Mouse (Mus musculus) layer of hippocampus, adult 9-11 months (tissue): ENCODE results near the gene Rgl2.

Experiments used
- DNase-seq: peaks from one replicate; pipeline ENCODE4 v3.0.0; 2022

Gene Rgl2

GRCm38 (mm10) chr17:33925406-33926116 is 3.8 kb upstream of the Rgl2 start:
- DNase-seq = no peak

DNA sequence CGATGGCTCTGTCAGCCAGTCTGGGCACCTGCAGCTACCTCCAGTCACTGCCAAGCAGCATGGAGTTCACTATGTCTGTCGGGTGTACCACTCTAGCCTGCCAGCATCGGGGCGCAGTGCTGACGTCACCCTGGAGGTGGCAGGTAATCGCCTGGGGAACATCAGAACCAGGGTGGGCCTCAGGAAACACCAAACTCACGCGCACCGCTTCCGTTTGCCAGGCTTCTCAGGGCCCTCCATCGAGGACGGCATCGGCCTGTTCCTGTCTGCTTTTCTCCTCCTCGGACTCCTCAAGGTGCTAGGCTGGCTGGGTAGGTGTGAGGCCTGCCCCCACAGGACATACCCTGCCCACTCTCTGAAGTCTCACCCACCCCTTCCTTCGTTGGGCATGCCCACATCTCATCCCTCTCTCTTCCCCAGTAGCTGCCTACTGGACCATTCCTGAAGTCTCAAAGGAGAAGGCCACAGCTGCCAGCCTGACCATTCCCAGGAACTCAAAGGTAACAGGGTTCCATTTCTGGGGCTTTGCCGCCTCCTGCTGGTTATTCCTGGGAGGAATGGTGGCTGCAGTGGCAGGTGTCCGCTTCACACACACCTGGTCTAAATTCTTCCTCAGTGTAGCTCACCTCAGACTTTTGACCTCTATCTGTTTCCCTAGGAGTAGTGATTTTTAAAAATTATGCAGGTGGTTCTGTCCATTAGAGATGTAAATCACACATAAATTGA is 3.0 kb upstream of the Rgl2 start:
- no peak for DNase-seq

- DNase-seq = no peak
Observed at GRCm38 (mm10) chr17:33928251-33928947, 944 bp upstream of the Rgl2 start.

DNA sequence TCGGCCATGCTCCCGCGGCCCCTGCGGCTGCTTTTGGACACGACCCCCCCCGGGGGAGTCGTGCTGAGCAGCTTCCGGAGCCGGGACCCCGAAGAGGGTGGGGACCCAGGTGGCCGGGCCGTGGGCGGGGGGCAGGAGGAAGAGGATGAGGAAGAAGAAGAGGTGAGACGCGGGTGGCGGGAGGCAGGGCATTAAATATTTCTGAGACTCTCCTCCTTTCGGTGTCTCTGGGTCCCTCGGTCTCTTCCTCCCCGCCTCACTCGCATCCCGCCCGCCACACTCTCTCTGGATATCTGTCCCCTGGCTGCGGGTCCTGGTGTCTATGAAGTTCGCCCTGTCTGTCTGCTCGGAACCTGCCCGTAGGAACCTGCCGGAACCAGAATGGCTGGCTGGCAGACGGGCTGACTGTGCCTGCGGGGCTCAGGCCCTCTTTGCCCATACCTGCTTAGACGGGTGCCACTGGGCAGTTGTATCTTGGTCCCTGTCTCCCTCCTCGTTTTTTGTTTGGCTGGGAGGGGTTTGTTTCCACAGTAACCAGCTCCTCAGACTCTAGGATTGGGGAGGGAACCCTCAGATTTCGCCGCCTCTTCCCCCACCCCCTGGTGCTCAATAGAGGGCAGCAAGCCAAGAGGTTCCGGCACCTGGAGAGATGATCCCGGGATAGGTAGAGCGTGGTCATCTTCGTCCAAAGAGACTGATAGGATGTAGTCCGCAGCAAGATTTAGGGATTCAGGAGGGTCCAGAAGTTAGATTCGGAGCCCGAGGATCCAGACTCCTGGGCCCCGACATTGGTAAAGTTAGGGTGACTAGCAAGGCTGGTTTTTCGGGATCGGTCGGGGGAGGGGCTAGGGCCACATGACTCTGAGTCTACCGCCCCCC is 1.2 kb downstream of the Rgl2 start:
- DNase-seq = peak; percentile 82

DNA sequence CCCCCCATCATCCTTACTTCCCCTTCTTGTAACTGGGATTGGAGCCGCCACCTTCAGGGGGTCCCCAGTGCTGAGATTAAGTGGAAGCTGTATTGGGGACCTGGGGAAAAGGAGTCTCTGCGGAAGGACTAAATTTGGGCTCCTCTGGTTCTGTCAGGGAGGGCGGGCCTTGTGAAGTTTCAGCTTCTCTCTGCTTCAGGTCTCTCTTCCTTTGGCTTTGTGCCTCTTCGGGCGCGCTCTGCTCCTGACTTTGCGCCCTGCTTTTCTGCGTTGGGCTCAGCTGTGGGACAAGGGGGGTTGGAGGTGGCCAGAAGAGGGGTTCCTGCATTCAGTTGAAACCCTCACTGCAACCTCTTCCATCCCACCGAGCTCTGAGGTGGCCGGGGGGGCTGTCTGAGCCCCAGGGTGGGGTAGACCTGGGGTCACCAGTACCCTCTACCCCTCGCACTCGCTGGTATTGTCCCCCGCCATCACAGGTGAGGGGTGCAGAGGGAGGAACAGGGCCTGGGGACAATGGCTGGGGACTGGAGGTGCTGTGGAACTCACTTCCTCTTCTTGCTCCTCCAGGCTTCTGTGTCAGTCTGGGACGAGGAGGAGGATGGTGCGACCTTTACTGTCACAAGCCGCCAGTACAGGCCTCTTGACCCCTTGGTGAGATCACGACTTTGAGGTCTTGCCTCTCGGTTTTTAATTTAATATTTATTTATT is 2.0 kb downstream of the Rgl2 start:
- DNase-seq = no peak

GRCm38 (mm10) chr17:33931947-33932346 is 2.6 kb downstream of the Rgl2 start:
- DNase-seq = no peak

DNA sequence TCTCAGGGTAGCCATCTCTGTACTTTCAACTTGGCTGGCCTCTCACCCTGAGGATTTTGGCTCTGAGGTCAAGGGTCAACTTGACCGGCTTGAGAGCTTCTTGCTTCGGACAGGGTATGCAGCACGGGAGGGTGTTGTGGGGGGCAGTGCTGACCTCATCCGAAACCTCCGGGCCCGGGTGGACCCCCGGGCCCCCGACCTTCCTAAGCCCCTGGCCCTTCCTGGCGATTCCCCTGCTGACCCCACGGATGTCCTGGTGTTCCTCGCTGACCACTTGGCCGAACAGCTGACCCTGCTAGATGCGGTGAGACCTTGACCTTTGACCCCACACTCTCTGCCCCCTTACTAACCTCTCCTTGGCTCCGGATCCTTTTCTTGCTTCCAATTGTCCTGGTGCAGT is 3.1 kb downstream of the Rgl2 start:
- DNase-seq = no peak

DNA sequence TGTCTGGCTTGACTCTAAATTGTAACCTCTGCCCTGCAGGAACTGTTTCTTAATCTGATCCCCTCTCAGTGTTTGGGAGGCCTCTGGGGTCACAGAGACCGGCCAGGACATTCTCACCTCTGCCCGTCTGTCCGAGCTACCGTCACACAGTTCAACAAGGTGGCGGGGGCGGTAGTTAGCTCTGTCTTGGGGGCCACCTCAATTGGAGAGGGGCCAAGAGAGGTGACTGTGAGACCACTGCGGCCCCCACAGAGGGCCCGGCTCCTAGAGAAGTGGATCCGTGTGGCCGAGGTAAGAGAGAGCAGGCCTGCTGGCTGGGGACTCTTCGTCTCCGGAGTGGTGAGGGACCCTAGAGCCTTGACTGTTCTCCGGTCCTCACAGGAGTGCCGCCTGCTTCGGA is 3.6 kb downstream of the Rgl2 start:
- DNase-seq = no peak

- no peak for DNase-seq
Observed at GRCm38 (mm10) chr17:33935422-33936055, 6.2 kb downstream of the Rgl2 start.

DNA sequence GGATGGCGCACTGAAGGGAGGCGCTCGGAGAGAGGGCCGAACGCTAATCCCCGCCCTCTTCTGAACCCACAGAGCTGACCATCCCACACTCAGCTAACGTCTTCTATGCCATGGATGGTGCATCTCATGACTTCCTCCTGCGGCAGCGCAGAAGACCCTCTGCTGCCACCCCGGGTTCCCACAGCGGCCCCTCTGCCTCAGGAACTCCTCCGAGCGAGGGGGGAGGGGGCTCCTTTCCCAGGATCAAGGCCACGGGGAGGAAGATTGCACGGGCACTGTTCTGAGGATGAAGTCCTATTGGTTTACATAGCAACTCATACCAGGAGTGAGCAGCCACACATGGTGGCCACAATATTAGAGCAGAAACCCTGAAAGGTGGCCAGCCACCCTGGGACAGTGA is 7.7 kb downstream of the Rgl2 start:
- no peak for DNase-seq

DNA sequence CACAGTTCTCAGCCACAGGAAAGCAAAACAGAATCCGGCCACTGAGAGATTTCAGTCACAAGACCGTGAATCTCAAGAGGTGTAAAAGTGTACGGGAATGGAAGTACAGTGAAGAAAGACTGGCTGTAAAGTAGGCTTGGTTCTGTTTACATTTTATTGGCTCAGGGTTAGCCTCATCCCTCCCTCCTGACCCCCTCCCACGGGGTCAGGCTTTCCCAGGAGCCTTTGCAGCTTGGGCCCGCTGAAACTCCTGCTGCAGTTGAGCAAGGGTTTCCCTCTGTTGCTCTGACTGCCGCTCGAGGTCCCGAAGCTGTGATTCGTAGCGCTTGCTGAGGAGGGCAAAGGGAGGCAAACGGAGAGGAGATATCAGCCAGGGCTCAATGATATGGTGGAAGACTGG is 9.4 kb downstream of the Rgl2 start:
- DNase-seq = no peak

DNA sequence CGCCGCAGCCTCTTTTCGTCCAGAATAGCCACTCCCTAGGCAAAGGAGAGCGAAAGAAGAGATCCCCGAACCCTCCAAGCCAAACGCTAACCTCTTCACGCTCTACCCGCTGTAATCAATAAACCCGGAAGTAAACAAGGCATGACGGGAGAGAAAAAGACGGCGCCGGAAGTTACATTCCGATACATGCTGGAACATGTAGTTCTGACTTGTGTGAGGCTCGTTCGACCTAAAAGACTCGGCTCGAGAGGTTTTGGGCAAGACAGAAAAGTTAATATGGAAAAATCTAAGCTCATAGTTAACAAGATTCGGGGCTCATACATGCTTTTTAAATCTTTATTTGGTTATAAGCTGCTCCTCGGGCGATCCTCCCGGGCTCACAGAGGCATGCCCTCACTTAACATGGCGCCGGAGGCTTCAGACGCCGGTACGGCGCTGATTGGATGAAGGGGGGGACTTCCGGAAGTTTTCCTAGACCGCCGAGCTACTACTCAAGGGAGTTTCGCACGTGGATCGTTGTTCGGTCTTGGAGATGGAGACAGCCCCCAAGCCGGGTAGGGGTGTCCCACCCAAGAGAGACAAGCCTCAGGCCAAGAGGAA is 11.0 kb downstream of the Rgl2 start, which contains the start of the genes Pfdn6 and Wdr46:
Gene Pfdn6, minus strand, starts transcription at position 138 of the 600 bp plus-strand sequence.
Gene Wdr46, plus strand, starts transcription at position 455 of the 600 bp plus-strand sequence.
- DNase-seq = peak; percentile 89

DNA sequence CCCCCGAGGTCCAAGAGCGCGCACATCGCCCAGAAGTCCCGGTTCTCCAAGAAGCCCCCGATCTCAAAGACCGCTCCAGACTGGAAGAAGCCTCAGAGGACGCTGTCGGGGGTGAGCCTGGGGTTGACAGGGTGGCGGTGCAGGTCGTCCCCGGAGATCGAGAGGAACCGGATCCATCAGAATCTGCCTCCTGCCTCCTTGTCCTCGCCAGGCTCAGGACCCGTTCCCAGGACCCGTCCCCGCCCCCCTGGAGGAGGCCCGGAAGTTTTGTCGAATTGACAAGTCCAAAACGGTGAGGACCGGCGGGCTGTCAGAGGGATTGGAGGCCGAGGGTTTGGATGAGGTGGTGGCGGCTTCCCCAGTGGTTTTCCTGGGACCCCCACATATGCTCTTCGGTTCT is 11.6 kb downstream of the Rgl2 start:
- no peak for DNase-seq

DNA sequence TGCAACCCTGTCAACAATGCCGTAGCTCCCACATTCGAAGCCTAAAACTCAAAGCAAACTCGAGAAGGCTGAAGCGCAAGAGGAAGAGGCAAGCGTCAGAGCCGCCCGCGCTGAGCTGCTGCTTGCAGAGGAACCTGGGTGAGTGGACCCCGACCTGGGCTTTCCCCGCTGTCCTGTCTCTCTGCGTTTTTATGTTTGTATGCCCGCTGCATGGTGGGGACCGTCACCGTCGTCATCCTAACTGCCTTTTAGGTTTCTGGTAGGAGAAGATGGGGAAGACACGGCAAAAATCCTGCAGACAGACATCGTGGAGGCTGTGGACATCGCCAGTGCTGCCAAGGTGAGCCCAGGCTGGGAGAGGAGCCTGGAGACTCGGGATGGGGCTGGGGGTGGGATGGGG is 12.0 kb downstream of the Rgl2 start:
- DNase-seq = no peak

- no peak for DNase-seq
Observed at GRCm38 (mm10) chr17:33943454-33943853, 14.1 kb downstream of the Rgl2 start.

DNA sequence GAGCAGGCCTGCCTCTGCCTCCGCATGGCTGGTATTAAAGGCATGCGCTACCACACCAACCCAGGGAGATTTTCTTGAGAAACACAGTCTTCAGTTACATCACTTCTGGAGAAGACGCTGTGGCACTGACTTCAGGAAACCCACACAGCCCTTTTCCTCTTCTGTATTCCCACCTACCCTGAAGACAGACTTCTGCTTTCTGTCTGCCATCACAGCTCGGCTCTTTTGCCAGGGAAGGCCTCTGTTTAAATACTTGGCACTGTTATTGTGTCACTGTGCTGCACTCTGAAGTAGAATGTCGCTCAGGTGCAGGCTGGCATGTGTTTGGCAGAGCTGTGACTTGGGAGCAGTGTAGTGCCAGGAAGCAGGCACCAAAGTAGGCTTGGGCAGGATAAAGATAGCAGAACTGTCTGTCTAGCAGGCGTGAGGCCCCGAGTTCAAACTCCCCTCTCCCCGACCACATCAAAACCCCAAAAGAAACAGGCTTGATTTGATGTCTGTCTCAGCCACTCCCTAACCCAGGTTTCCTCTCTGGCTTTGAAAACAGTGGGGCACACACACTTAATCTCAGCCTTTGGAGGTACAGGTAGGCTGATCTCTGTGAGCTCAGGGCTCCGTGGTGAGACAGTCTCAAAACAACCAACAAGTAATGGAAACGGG is 18.2 kb downstream of the Rgl2 start:
- no peak for DNase-seq

- DNase-seq = no peak
Observed at GRCm38 (mm10) chr17:33948090-33948904, 19.0 kb downstream of the Rgl2 start.

DNA sequence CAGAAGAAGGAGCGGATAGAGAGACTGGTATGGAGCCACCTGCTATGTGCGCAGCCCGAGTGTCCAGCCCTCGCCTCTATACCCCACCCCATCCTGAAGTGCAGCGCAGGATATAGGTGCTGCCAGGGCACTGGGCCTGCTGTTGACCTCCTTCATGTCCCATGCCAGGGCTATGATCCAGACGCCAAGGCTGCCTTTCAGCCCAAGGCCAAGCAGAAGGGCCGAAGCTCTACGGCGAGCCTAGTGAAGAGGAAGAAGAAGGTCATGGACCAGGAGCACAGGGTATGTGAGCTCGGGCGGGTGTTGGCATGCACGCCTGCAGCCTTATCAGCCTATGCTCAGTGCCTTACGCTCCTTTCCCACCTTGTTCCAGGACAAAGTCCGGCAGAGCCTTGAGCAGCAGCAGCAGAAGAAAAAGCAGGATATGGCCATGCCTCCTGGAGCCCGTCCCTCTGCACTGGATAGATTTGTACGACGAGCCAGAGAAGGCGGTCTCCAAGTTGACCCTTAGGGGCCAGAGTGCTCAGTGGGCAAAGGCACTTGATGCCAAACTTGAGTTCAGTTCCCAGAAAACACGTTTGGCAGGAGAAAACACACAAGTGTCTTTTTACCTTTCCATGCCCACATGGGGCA is 19.7 kb downstream of the Rgl2 start:
- DNase-seq = no peak

GRCm38 (mm10) chr17:33950131-33950625 is 20.8 kb downstream of the Rgl2 start:
- no peak for DNase-seq
